Mouse (Mus musculus): ENCODE data around the gene Tprn.

GRCm38 (mm10) chr2:25303452-25303851 lies 41.0 kb downstream of the Tprn start:
- TF ChIP-seq EP300 (IDR thresholded peaks at IDR 0.05; ENCODE audit: low read depth) = no peak
- TF ChIP-seq CTCF (IDR thresholded peaks at IDR 0.05; ENCODE audit: low read depth) = no peak

All from liver, embryonic 14.5 days (tissue).